Mouse (Mus musculus) hindbrain, embryonic 16.5 days (tissue): ENCODE results near the gene Cyp2r1. TPM values are rescaled to one million over a fixed set of nuclear protein-coding genes. Genes with fewer than 3 reads are reported as not detected.
A peak's percentile ranks its signal among the peaks of the same experiment; 100 is the strongest.
"Not testable (repeated sequence)": the region's sequence is repeated elsewhere in the genome, so short reads cannot be mapped to it uniquely, and the experiment has no call there.

Source experiments
- ATAC-seq: fragments of 200-750 bp; cut with Nextera tagmentation; 2 replicates; pipeline ENCODE4 v1.8.0; 2017; ENCODE audit warnings: moderate TSS enrichment, moderate library complexity
- H3K27ac ChIP-seq: fragments of 300-500 bp; sonication (generic); 2 replicates; pipeline ENCODE4 v1.5.1; 2014; ENCODE audit warnings: low read depth, mild to moderate bottlenecking, control low read depth, low read length, moderate library complexity
- H3K27me3 ChIP-seq: fragments of 300-500 bp; sonication (generic); replicated peaks from 2 replicates; pipeline ENCODE4 v1.6.1; 2014; ENCODE audit warnings: low read length; ENCODE audit not compliant: control insufficient read depth, insufficient read depth
- H3K36me3 ChIP-seq: fragments of 300-500 bp; sonication (generic); 2 replicates; pipeline ENCODE4 v1.6.1; 2014; ENCODE audit warnings: mild to moderate bottlenecking, low read length, moderate library complexity, mixed read lengths; ENCODE audit not compliant: control insufficient read depth, insufficient read depth
- H3K4me1 ChIP-seq: fragments of 300-500 bp; sonication (generic); 2 replicates; pipeline ENCODE4 v1.6.1; 2014; ENCODE audit warnings: low read depth, low read length; ENCODE audit not compliant: control insufficient read depth, insufficient read depth
- H3K4me2 ChIP-seq: fragments of 300-500 bp; sonication (generic); 2 replicates; pipeline ENCODE4 v1.6.1; 2014; ENCODE audit warnings: mild to moderate bottlenecking, low read length, control low read depth, moderate library complexity
- H3K4me3 ChIP-seq: fragments of 300-500 bp; sonication (generic); 2 replicates; pipeline ENCODE4 v1.5.1; 2014; ENCODE audit warnings: mild to moderate bottlenecking, low read length, control low read depth, moderate library complexity
- H3K9ac ChIP-seq: fragments of 300-500 bp; sonication (generic); 2 replicates; pipeline ENCODE4 v1.6.1; 2014; ENCODE audit warnings: low read depth, mild to moderate bottlenecking, control low read depth, low read length, moderate library complexity
- H3K9me3 ChIP-seq: fragments of 300-500 bp; sonication (generic); 2 replicates; pipeline ENCODE4 v1.6.1; 2014; ENCODE audit warnings: mild to moderate bottlenecking, low read length, moderate library complexity; ENCODE audit not compliant: control insufficient read depth
- WGBS: fragments of 180-500 bp; shearing (Covaris S2); extraction: QIAGEN DNeasy Blood & Tissue Kit; methylation state at CpG from one replicate; pipeline ENCODE4 v1.1.7; 2014; 5-methylcytosine and 5-hydroxymethylcytosine counted together
- polyA plus RNA-seq: library from polyadenylated mRNA; unstranded; fragments of >200 nt; fragmentation: Nextera tagmentation; extraction: Ambion mirVana; gene quantifications from 2 replicates; pipeline ENCODE4 v1.2.1, GENCODE M21; 2015

Gene Cyp2r1
- 1.1 and 1.2 TPM in 2 replicates for polyA plus RNA-seq

DNA sequence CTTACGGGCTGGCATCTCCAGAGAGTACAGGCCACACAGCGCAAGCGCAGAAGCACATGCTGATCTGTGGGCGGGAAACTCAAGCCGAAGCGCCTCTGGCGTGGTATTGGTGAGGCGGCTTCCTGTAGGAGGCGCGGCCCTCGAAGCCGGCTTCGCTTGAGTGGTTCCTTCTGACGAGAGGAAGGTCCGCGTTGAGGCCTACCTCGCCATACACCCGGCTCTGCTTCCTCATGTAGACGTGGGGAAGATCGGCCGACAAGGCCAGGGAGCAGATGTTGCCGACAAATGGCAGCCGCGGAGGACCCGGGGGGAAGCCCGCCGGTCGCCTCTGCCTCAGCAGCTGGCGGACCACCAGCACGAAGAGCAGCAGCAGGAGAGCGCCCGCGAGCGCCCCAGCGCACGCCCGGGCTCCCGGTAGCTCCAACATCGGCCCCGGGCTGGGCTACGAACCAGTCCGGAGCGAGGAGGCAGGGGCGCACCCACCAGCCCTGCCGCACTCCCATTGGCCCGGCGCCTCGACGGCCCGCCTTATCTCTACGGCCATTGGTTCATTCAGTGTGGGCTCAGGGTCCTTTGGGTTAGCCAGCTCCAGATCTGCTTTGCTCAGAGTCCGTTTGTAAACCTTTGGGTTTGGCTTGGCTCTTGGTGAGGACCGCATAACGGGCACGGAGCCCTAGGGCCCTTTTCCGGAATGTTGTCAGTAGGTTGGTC lies at the start of gene Cyp2r1:
Gene Cyp2r1 (minus strand): TSS at position 442 of the 711 bp plus-strand sequence.
- peak; percentile 100 for ATAC-seq
- Histone ChIP-seq H3K4me3 (peak within 1 kb of the TSS; percentile 83), H3K36me3 (no peaks in the 10 kb centered on the region), H3K27ac (peak within 1 kb of the TSS; percentile 83), H3K9ac (peak within 1 kb of the TSS; percentile 83), H3K27me3 (no peaks in the 10 kb centered on the region), H3K4me1 (no peaks in the 10 kb centered on the region), H3K4me2 (peak within 1 kb of the TSS; percentile 94), H3K9me3 (no peaks in the 10 kb centered on the region)
- WGBS: 3% methylated on average over 55 of the region's 56 CpGs

DNA sequence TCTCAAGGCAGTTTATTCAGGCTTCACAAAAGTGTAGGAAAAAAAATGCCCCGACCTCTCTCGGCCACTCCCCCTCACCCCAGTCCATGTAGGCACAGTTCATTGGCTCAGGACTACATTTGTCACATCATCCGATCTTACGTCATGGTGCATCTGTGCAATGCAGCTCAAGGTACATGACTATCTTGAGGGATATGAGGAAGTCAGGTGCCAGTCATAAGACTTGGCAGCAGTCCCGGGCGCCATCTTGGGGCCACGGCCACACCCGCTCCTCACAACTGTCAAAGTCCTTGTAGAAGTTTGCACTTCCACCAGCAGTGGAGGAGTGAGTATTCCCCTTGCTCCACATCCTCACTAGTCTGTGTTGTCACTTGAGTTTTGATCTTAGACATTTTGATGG lies 31.6 kb upstream of the Cyp2r1 start:
- H3K9me3 ChIP-seq, ATAC-seq, H3K9ac ChIP-seq, H3K27ac ChIP-seq, H3K4me2 ChIP-seq, H3K36me3 ChIP-seq, H3K4me1 ChIP-seq, H3K27me3 ChIP-seq, H3K4me3 ChIP-seq: not testable (repeated sequence)
- 94% methylated on average over 8 of the region's 8 CpGs for WGBS

DNA sequence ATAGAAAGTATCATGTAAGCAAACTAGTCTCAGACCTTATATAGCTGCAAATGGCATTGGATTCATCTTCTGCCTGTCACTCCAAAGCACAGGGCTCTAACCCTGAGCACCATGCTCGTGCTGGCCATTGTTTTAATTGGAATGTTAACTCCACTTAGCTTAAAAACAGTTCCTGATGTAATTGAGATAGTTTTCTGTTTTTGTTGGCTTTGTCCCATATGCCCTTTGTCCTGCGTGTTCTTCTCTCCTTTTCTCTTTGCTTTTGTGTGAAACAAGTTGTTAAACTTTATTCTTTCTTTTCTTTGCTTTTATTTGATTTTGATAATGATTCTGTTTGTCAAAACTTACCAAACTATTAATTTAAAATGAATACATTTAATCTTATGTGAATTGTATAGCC lies 19.7 kb upstream of the Cyp2r1 start:
- no peak overlapping the region for H3K27ac ChIP-seq
- H3K4me3 ChIP-seq: no peak overlapping the region
- no peaks in the 10 kb centered on the region for H3K36me3 ChIP-seq
- no peaks in the 10 kb centered on the region for H3K4me1 ChIP-seq
- no peak overlapping the region for H3K4me2 ChIP-seq
- ATAC-seq: no peak
- H3K27me3 ChIP-seq: no peaks in the 10 kb centered on the region
- no peak overlapping the region for H3K9ac ChIP-seq
- WGBS: 58% methylated on average over 2 of the region's 2 CpGs
- H3K9me3 ChIP-seq: no peaks in the 10 kb centered on the region

DNA sequence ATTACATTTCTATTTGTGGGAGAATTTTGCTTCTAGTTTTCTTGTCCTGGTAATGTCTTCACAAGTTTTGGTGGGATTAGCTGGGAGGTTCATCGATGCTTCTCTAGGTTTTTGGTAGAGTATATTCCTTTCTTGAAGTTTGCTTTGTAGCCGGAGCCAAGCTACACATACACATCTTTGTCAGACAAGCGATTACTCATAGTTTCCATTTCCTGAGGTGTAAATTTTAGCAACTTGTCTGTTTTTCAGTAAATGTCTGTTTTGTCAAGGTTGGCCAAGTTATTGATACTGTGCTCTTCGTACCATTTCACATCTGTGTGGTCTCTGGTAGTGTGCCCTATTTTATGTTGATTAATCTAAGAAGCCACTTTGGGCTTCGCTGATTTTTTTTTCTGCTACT lies 18.4 kb upstream of the Cyp2r1 start:
- WGBS: 89% methylated on average over 5 of the region's 5 CpGs
- Histone ChIP-seq H3K36me3 (no peaks in the 10 kb centered on the region), H3K4me3 (no peak overlapping the region), H3K4me2 (no peak overlapping the region), H3K9ac (no peak overlapping the region), H3K27ac (no peak overlapping the region), H3K9me3 (no peaks in the 10 kb centered on the region), H3K4me1 (no peaks in the 10 kb centered on the region), H3K27me3 (no peaks in the 10 kb centered on the region)
- ATAC-seq: no peak

DNA sequence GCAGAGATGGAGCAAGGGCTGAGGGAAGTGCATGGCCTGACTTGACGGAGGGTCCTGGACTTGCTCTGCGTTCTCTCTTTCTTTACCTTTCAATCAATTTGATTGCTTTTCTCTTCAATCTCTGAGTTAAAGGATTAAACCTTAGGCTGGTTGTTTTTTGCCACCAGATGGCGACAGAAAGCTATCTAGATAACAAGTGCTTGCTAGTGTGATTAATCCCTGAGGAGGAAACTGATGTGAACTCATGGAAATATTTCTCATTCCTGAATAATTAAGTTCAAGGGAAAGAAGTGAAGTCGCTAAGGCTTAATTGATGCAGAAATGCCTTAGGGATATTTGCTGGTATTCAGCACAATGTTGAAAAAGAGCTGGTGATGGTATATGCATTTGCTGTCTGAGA lies 17.7 kb upstream of the Cyp2r1 start:
- Histone ChIP-seq H3K36me3 (no peaks in the 10 kb centered on the region), H3K9me3 (no peaks in the 10 kb centered on the region), H3K4me1 (no peaks in the 10 kb centered on the region), H3K4me3 (no peak overlapping the region), H3K9ac (no peak overlapping the region), H3K4me2 (no peak overlapping the region), H3K27me3 (no peaks in the 10 kb centered on the region), H3K27ac (no peak overlapping the region)
- ATAC-seq: 0 out of 2 replicates have a peak, but pooled peaks have one; percentile 48
- 10% methylated on average over 4 of the region's 4 CpGs for WGBS

DNA sequence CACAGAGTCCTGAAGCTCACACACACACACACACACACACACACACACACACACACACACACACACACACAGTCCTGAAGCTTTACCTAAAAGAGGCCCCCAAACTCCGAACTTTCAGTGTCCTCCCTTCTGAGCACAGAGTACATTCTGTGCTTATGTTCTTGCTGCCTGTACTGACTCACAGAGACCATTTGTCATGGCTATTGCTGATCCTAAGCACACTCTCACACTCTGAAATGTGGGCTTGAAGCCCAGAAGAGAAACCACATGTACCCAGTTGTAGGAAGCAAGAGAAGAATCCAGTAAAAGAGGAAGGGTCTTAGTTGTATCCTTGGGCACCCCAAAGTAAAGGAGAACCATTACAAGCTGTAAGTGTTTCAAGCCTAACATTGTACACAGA lies 14.9 kb upstream of the Cyp2r1 start:
- Histone ChIP-seq H3K4me1 (no peaks in the 10 kb centered on the region), H3K9me3 (no peaks in the 10 kb centered on the region), H3K27ac (no peak overlapping the region), H3K4me2 (no peak overlapping the region), H3K27me3 (no peaks in the 10 kb centered on the region), H3K9ac (no peak overlapping the region), H3K36me3 (no peaks in the 10 kb centered on the region), H3K4me3 (no peak overlapping the region)
- ATAC-seq: no peak
- WGBS: 73% methylated on average over 1 of the region's 1 CpGs

DNA sequence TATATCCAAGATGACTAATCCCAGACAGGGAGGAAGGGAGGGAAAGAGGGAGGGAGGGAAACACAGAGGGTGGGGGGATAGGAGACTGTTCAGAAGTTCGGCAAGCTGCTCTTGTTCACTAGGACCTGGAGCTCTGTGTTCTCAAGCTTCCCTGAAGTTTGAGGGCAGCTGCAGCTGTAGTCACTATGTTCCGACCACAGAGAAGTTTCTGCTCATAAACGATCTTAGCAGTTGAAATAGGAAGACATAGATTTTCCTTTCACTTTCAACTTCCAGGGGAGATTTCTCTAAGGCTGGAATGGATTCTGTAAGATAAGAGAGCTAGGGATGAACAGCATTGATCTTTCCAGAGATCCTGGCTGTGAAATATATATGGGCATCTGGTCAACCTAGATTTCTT lies 14.2 kb upstream of the Cyp2r1 start:
- ATAC-seq: no peak
- Histone ChIP-seq H3K36me3 (no peaks in the 10 kb centered on the region), H3K4me3 (no peak overlapping the region), H3K4me1 (no peaks in the 10 kb centered on the region), H3K27ac (no peak overlapping the region), H3K27me3 (no peaks in the 10 kb centered on the region), H3K9ac (no peak overlapping the region), H3K9me3 (no peaks in the 10 kb centered on the region), H3K4me2 (no peak overlapping the region)
- 82% methylated on average over 3 of the region's 3 CpGs for WGBS

DNA sequence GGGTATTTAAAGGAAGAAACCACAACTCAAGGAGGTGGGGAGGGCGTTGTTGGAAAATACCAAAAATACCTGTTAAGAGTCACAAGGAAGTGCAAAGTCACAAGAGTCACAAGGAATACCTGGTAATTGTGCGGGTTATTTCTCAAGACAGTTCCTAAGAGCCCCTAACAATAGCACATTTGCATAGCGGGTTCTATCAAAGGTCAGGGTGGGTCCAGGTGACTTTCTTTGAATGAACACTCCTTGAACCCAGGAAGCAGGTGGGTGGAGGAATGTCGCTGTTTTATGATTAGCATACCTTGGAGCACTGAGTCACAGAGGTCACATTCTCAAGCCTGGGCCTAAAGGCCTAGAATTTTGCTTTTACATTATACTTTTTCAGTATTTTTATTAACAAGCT lies 11.1 kb upstream of the Cyp2r1 start:
- not testable (repeated sequence) for ATAC-seq, H3K27ac ChIP-seq, H3K9me3 ChIP-seq

DNA sequence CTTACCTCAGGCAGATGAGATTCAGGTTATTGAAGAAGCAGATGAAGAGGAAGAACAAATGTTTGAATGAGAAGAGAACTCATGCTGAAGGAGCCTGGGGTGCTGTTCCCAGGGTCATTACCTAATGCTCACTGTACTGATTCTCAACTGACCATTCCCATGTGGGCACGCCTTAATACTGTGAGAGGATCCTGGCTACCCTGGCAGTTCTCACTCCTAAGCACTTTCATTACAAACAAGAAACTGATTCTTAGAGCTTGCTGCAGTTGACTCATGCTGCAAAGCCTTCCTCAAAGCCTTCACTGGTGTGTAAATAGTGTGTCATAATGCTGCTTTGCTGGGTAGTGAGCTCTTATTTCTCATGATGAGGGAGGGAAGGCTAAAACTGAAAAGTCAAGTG lies 26.6 kb downstream of the Cyp2r1 start:
- Histone ChIP-seq H3K36me3 (peaks cover 8% of the 10 kb centered on the region), H3K4me3 (no peak overlapping the region), H3K27me3 (no peaks in the 10 kb centered on the region), H3K4me1 (no peaks in the 10 kb centered on the region), H3K27ac (no peak overlapping the region), H3K4me2 (no peak overlapping the region), H3K9ac (no peak overlapping the region), H3K9me3 (no peaks in the 10 kb centered on the region)
- 96% methylated on average over 1 of the region's 1 CpGs for WGBS
- no peak for ATAC-seq

More for the DNA sequence above, 11.1 kb upstream of the Cyp2r1 start:
- H3K27me3 ChIP-seq, H3K4me1 ChIP-seq, H3K4me3 ChIP-seq, H3K36me3 ChIP-seq, H3K9ac ChIP-seq, H3K4me2 ChIP-seq: not testable (repeated sequence)
- WGBS: 88% methylated on average over 4 of the region's 4 CpGs
